Mouse (Mus musculus) G1E (cell line): ENCODE measurements at regions not wholly inside any gene's neighbourhood (a gene's known extent, or its start where the extent isn't known, plus 50 kb on each side); places are given as distances from the start of the nearest gene placed in this dataset.

Source experiments
- CTCF ChIP-seq: IDR thresholded peaks from 2 replicates; pipeline ENCODE4 v1.5.1; 2012; ENCODE audit warnings: low read depth, low read length, inconsistent platforms, mixed read lengths
- GATA1 ChIP-seq: IDR thresholded peaks from 2 replicates; pipeline ENCODE4 v1.6.1; 2012; ENCODE audit warnings: borderline replicate concordance, low read length, inconsistent platforms, mixed read lengths
- GATA2 ChIP-seq: IDR thresholded peaks from 2 replicates; pipeline ENCODE4 v1.6.1; 2012; ENCODE audit warnings: low read depth, low read length, inconsistent platforms, borderline replicate concordance
- POLR2AphosphoS5 ChIP-seq: IDR thresholded peaks from 2 replicates; pipeline ENCODE4 v1.6.1; 2012; ENCODE audit warnings: low read depth, low read length, inconsistent platforms; ENCODE audit not compliant: insufficient replicate concordance
- TAL1 ChIP-seq: conservative IDR thresholded peaks from 2 replicates; pipeline ENCODE4 v1.6.1; 2012; ENCODE audit warnings: low read depth, low read length, inconsistent platforms, mixed read lengths

DNA sequence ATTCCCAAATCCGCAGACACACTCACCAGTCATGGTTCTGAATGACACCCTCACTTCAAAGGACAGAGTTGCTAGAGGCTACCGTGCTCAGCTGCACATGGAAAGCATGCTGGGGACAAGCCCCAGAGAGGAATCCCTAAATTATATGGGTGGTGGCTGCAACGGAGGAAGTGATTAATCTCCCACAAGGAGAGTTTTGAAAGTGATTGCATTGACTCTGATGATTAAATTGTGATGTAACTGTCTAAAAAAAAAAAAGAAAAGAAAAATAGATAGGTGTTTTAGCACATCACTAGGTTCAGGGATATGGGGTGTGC is 59.6 kb upstream of the Serp2 start:
- TF ChIP-seq CTCF (no peak), GATA1 (no peak), TAL1 (no peak), GATA2 (no peak), POLR2AphosphoS5 (no peak)
